Mouse (Mus musculus) hindbrain, embryonic 13.5 days (tissue): ENCODE measurements at regions not wholly inside any gene's neighbourhood (a gene's known extent, or its start where the extent isn't known, plus 50 kb on each side); places are given as distances from the start of the nearest gene placed in this dataset.

Experiments
- ATAC-seq: fragments of 200-750 bp; cut with Nextera tagmentation; 2 replicates; pipeline ENCODE4 v1.8.0; 2017; ENCODE audit warnings: moderate TSS enrichment; ENCODE audit not compliant: low FRiP score
- H3K27ac ChIP-seq: fragments of 300-500 bp; sonication (generic); 2 replicates; pipeline ENCODE4 v1.5.1; 2015; ENCODE audit warnings: inconsistent platforms, mild to moderate bottlenecking, moderate library complexity
- H3K27me3 ChIP-seq: fragments of 300-500 bp; sonication (generic); 2 replicates; pipeline ENCODE4 v1.6.1; 2015; ENCODE audit warnings: mild to moderate bottlenecking, inconsistent platforms
- H3K36me3 ChIP-seq: fragments of 300-500 bp; sonication (generic); 2 replicates; pipeline ENCODE4 v1.6.1; 2015; ENCODE audit warnings: mild to moderate bottlenecking, inconsistent platforms
- H3K4me1 ChIP-seq: fragments of 300-500 bp; sonication (generic); replicated peaks from 2 replicates; pipeline ENCODE4 v1.6.1; 2015; ENCODE audit warnings: inconsistent platforms
- H3K4me2 ChIP-seq: fragments of 300-500 bp; sonication (generic); 2 replicates; pipeline ENCODE4 v1.6.1; 2015; ENCODE audit warnings: inconsistent platforms, mild to moderate bottlenecking, moderate library complexity
- H3K4me3 ChIP-seq: fragments of 300-500 bp; sonication (generic); 2 replicates; pipeline ENCODE4 v1.5.1; 2015; ENCODE audit warnings: mild to moderate bottlenecking, inconsistent platforms
- H3K9ac ChIP-seq: fragments of 300-500 bp; sonication (generic); 2 replicates; pipeline ENCODE4 v1.6.1; 2015; ENCODE audit warnings: mild to moderate bottlenecking, inconsistent platforms
- H3K9me3 ChIP-seq: fragments of 300-500 bp; sonication (generic); 2 replicates; pipeline ENCODE4 v1.6.1; 2016; ENCODE audit warnings: inconsistent platforms
- WGBS: fragments of 180-500 bp; shearing (Covaris S2); methylation state at CpG from one replicate; pipeline ENCODE4 v1.1.7; 2015; 5-methylcytosine and 5-hydroxymethylcytosine counted together

DNA sequence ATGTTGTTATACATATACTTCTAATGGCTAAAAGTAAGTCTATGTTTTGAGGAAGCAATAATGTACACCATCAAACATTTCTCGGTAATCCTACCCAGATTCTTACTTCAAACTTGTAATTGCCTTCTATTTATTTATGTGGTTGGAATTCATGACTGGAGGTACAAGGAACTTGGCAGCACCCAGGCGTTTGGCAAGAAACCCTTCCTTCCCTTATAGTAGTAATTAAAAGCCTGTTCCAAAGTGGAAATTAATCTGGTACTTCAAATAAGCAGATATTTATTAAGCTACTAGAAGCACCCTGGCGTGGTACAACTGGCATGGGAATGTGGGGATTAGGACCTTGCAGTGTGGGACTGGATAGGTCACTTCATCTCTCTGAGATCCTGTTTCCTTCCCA is 322.9 kb upstream of the Rora start:
- 81% methylated on average over 3 of the region's 3 CpGs for WGBS

DNA sequence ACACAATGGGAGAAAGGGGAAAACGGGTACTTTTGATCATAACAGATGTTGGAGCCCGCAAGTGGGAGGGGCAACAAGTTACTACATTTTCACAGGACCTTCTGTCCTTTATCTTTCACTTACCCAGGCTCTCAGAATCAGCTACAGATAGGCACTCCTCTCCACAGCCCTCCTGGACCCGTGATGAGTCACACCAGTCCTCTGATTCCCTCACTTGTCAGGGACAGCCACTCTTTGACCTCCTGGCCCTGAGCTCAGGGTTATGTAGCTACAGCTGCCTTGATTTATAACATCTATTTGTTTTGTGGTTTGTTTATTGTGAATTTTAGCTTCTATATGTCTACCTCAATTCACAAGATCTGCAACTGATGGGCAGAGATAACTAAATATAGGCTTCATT is 312.7 kb upstream of the Rora start:
- Histone ChIP-seq H3K9ac (no peak overlapping the region), H3K4me1 (no peaks in the 10 kb centered on the region), H3K4me2 (no peak overlapping the region), H3K27ac (no peak overlapping the region), H3K36me3 (no peaks in the 10 kb centered on the region), H3K4me3 (no peak overlapping the region), H3K9me3 (no peaks in the 10 kb centered on the region), H3K27me3 (no peaks in the 10 kb centered on the region)
- 75% methylated on average over 3 of the region's 3 CpGs for whole genome bisulfite sequencing
- ATAC-seq: no peak

More for the DNA sequence above, 322.9 kb upstream of the Rora start:
- H3K36me3 ChIP-seq: no peaks in the 10 kb centered on the region
- H3K9me3 ChIP-seq: no peaks in the 10 kb centered on the region
- H3K4me3 ChIP-seq: no peak overlapping the region
- H3K9ac ChIP-seq: no peak overlapping the region
- H3K4me1 ChIP-seq: no peaks in the 10 kb centered on the region
- no peak overlapping the region for H3K4me2 ChIP-seq
- no peak overlapping the region for H3K27ac ChIP-seq
- ATAC-seq: no peak
- H3K27me3 ChIP-seq: no peaks in the 10 kb centered on the region

DNA sequence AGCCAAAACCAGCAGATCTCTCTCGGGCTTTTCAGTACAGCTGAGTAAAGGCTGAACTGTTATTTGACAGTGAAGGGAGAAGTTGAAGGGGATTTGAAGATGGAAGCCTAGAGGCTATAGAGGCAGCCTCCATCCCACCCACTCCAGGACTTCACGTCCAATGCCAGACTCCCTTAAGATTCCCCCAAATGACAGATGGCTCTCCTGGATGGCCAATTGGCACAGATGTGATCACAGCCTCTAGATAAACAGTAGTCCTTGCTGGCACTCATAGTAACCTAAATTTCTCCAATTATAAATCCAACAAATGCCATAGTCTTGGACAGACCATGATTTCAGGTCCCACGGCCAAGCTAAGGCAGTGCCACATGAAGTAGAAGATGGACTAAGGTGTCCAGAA is 312.1 kb upstream of the Rora start:
- WGBS: 88% methylated on average over 3 of the region's 3 CpGs
- Histone ChIP-seq H3K9me3 (no peaks in the 10 kb centered on the region), H3K27me3 (no peaks in the 10 kb centered on the region), H3K4me2 (no peak overlapping the region), H3K36me3 (no peaks in the 10 kb centered on the region), H3K9ac (no peak overlapping the region), H3K4me3 (no peak overlapping the region), H3K27ac (no peak overlapping the region), H3K4me1 (no peaks in the 10 kb centered on the region)
- no peak for ATAC-seq

DNA sequence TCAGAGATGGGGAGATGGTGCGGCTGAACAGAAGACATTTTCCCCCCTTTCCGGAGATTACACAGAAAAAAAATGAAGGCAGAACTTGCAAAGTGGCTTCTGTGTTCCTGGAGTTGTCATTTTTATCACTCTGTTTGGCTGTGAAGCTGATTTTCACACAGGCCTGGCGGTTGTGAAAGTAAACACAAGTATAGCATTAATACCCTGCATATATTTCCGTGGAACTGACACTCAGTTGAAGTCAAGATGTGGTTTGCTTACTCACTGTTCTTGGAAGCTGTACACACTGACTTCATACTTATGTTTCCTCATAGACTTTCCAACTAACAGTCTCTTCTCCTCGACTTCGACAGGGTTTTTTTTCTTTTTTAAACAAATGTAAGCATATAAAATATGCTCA is 306.2 kb upstream of the Rora start:
- no peak for ATAC-seq
- WGBS: 89% methylated on average over 6 of the region's 6 CpGs
- H3K4me2 ChIP-seq: no peak overlapping the region

GRCm38 (mm10) chr9:68351466-68351865 is 302.1 kb upstream of the Rora start:
- no peaks in the 10 kb centered on the region for H3K27me3 ChIP-seq
- no peak for ATAC-seq
- WGBS: 86% methylated on average over 4 of the region's 4 CpGs
- H3K4me1 ChIP-seq: no peaks in the 10 kb centered on the region
- H3K4me3 ChIP-seq: no peak overlapping the region
- H3K4me2 ChIP-seq: no peak overlapping the region
- H3K36me3 ChIP-seq: no peaks in the 10 kb centered on the region
- no peaks in the 10 kb centered on the region for H3K9me3 ChIP-seq
- H3K9ac ChIP-seq: no peak overlapping the region
- H3K27ac ChIP-seq: no peak overlapping the region

More for the DNA sequence above, 306.2 kb upstream of the Rora start:
- Histone ChIP-seq H3K9me3 (no peaks in the 10 kb centered on the region), H3K4me3 (no peak overlapping the region), H3K9ac (no peak overlapping the region), H3K4me1 (no peaks in the 10 kb centered on the region), H3K27ac (no peak overlapping the region), H3K27me3 (no peaks in the 10 kb centered on the region), H3K36me3 (no peaks in the 10 kb centered on the region)

DNA sequence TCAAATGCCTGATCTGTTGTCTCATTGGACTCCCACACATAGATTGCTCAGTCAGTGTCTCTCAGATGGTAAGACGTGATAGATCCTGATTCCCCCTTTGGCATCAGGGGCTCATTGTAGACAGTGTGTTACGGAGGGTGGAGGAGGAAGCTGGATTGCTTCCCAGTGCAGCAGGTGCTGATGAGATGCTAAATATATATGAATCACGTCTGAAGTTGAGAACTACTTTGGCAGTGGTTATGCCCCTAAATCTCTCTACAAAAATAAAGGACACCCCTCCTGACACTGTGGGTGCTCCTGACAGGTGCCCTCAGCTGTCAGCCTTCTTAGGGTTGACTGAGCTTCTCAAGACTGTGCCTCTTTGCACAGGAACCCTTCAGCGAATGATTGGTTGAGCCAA is 299.1 kb upstream of the Rora start:
- no peak for ATAC-seq
- Histone ChIP-seq H3K4me2 (no peak overlapping the region), H3K27me3 (no peaks in the 10 kb centered on the region), H3K27ac (no peak overlapping the region), H3K9ac (no peak overlapping the region), H3K9me3 (no peaks in the 10 kb centered on the region), H3K4me3 (no peak overlapping the region), H3K4me1 (peaks cover 3% of the 10 kb centered on the region; the same call in 1 of the 2 replicates), H3K36me3 (no peaks in the 10 kb centered on the region)
- WGBS: 85% methylated on average over 4 of the region's 4 CpGs

- H3K4me3 ChIP-seq: no peak overlapping the region
- no peaks in the 10 kb centered on the region for H3K9me3 ChIP-seq
- WGBS: 89% methylated on average over 4 of the region's 4 CpGs
- no peak for ATAC-seq
- no peak overlapping the region for H3K9ac ChIP-seq
- no peaks in the 10 kb centered on the region for H3K36me3 ChIP-seq
- no peak overlapping the region for H3K4me2 ChIP-seq
- H3K27ac ChIP-seq: no peak overlapping the region
- H3K27me3 ChIP-seq: no peaks in the 10 kb centered on the region
- peaks cover 3% of the 10 kb centered on the region; the same call in 1 of the 2 replicates for H3K4me1 ChIP-seq
These were observed 297.5 kb upstream of the Rora start for GRCm38 (mm10) chr9:68356078-68356477.

- WGBS: 63% methylated on average over 5 of the region's 5 CpGs
- ATAC-seq: no peak
- H3K36me3 ChIP-seq: no peaks in the 10 kb centered on the region
- no peaks in the 10 kb centered on the region for H3K27me3 ChIP-seq
- H3K4me2 ChIP-seq: no peak overlapping the region
- peaks cover 3% of the 10 kb centered on the region; the same call in 1 of the 2 replicates for H3K4me1 ChIP-seq
- no peak overlapping the region for H3K9ac ChIP-seq
- H3K4me3 ChIP-seq: no peak overlapping the region
- no peaks in the 10 kb centered on the region for H3K9me3 ChIP-seq
- H3K27ac ChIP-seq: no peak overlapping the region
These were observed 296.4 kb upstream of the Rora start for GRCm38 (mm10) chr9:68357231-68357630.

DNA sequence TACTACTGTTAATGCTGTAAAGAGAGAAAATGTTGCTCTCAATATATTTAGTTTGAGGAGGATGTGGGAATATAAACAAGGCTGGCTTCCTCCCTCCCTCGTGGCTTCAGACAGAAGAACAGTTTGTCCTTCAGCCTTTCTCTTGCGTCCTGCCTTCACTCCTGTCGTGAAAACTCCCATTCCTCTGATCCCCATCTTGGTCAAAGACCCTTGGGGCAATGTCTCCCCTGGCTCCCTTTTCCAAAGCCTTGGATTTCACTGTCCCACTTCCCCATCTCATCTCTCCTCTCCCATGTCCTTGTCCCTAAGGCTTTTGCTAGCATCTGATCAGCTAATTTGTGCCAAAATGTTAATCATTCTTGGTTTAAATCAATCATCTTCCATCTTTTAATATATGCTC is 286.6 kb upstream of the Rora start:
- 80% methylated on average over 3 of the region's 3 CpGs for WGBS
- H3K4me3 ChIP-seq: no peak overlapping the region

DNA sequence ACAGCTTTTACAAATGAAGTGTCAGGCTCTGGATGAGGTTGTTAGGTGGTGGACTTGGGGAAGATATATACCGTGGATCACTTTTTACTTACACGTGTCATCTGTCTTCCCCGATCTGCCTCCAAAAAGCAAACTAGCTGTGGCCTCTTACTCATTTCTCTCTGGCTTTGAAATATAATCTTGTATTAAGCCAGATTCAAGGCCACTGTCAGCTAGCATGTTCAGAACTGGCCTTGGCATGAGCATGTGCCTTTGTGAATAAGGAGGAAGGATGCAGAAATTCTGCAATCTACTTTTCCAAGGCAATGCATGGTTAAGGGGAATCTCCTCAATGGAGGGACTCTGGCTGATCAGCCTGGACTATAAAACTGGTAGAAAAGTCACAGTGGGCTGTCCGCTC is 286.0 kb upstream of the Rora start:
- H3K27me3 ChIP-seq: no peaks in the 10 kb centered on the region
- no peak for ATAC-seq
- H3K36me3 ChIP-seq: no peaks in the 10 kb centered on the region
- H3K4me3 ChIP-seq: no peak overlapping the region
- H3K9me3 ChIP-seq: no peaks in the 10 kb centered on the region
- no peak overlapping the region for H3K9ac ChIP-seq
- no peaks in the 10 kb centered on the region for H3K4me1 ChIP-seq
- H3K27ac ChIP-seq: no peak overlapping the region
- H3K4me2 ChIP-seq: no peak overlapping the region
- WGBS: 92% methylated on average over 4 of the region's 4 CpGs

More for the DNA sequence above, 286.6 kb upstream of the Rora start:
- H3K9ac ChIP-seq: no peak overlapping the region
- H3K4me1 ChIP-seq: no peaks in the 10 kb centered on the region
- no peak for ATAC-seq
- H3K9me3 ChIP-seq: no peaks in the 10 kb centered on the region
- H3K27me3 ChIP-seq: no peaks in the 10 kb centered on the region
- H3K36me3 ChIP-seq: no peaks in the 10 kb centered on the region
- H3K4me2 ChIP-seq: no peak overlapping the region
- no peak overlapping the region for H3K27ac ChIP-seq

DNA sequence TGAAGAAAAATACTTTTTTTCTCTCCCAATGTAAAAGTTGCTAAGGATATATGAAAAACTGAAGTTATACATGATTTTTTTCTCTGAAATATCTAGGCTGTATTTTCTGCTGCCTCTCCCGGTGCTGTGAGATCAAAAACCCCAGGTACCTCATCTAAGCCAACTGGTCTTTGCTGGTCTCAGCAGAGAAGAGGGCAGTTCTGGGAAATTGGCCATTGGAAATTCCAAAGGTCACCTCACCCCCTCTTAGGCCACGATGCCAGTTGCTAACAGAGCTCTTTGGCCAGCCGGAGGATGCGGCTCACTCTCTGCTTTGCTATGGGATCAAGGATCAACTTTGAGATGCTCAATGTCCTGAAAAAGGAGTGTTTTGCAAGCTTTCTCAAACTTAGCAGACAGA is 280.9 kb upstream of the Rora start:
- H3K27ac ChIP-seq: no peak overlapping the region

DNA sequence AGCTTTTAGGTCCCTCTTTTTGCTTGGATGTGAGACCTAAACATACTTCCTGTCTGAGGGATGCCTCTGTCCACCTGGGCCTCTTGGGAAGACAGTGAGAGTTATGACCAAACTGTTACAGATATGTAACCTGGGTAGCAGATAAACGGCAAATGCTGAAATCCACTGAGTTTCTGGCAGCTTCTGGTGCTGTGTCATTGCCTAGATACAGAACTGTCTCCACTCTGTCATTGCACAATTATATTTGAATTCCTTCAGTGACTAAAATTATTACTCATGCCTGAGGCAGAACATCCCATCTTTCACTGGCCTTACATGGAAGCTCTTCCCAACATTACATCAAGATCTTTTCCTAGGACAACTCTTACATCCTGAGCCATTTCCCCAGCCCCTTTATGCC is 277.4 kb upstream of the Rora start:
- H3K4me3 ChIP-seq: no peak overlapping the region
- H3K27me3 ChIP-seq: no peaks in the 10 kb centered on the region
- H3K4me1 ChIP-seq: no peaks in the 10 kb centered on the region
- H3K36me3 ChIP-seq: no peaks in the 10 kb centered on the region
- H3K9me3 ChIP-seq: no peaks in the 10 kb centered on the region
- ATAC-seq: no peak
- 86% methylated on average over 1 of the region's 1 CpGs for WGBS
- no peak overlapping the region for H3K4me2 ChIP-seq
- no peak overlapping the region for H3K9ac ChIP-seq
- H3K27ac ChIP-seq: no peak overlapping the region

More for the DNA sequence above, 280.9 kb upstream of the Rora start:
- H3K4me2 ChIP-seq: no peak overlapping the region
- H3K9me3 ChIP-seq: no peaks in the 10 kb centered on the region
- H3K4me1 ChIP-seq: no peaks in the 10 kb centered on the region
- no peak for ATAC-seq
- H3K36me3 ChIP-seq: no peaks in the 10 kb centered on the region
- H3K9ac ChIP-seq: no peak overlapping the region
- H3K4me3 ChIP-seq: no peak overlapping the region
- 81% methylated on average over 4 of the region's 4 CpGs for WGBS
- no peaks in the 10 kb centered on the region for H3K27me3 ChIP-seq

DNA sequence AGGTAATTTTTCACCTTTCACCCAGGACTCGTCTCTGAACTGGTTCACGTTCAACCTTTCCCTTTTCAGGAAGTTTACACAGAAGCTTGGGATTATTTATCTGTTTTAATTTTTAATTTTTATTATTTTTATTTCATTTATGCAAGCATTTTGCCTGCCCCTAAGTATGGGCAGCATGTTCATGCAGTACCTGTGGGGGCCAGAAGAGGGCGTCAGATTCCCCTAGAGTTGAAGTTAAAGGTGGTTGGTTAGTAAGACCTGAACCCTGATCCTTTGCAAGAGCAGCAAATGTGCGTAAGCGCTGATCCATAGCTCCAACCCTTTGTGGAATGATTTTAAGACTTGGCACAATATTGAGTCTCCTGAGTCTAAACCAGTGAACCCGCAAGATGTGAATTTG is 271.7 kb upstream of the Rora start:
- Histone ChIP-seq H3K27ac (no peak overlapping the region), H3K36me3 (no peaks in the 10 kb centered on the region), H3K9ac (no peak overlapping the region), H3K4me2 (no peak overlapping the region), H3K27me3 (no peaks in the 10 kb centered on the region), H3K4me3 (no peak overlapping the region), H3K4me1 (no peaks in the 10 kb centered on the region), H3K9me3 (no peaks in the 10 kb centered on the region)
- no peak for ATAC-seq
- WGBS: 82% methylated on average over 6 of the region's 6 CpGs

DNA sequence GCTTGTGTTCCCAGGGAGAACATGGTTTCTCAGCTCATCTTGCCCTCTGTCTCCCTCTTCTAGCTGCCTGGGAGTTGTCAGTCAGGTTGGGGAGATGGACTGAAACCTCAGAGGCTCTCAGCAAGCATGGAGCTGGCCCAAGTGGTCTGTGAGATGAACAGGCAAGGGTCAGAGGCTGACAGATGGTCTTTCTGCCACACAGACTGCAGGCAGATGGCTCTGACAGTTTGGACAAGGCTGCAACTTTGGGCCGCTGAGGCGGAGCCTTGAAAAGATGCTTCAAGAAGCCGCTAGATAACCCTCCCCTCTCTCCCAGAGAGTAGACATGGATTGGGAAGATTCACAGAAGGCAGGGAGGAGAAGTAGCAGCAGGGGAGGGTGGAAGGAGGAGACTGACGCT is 252.7 kb upstream of the Rora start:
- no peak overlapping the region for H3K27ac ChIP-seq
- no peaks in the 10 kb centered on the region; the same call in 1 of the 2 replicates for H3K4me1 ChIP-seq
- no peaks in the 10 kb centered on the region for H3K9me3 ChIP-seq
- H3K4me3 ChIP-seq: no peak overlapping the region
- no peak overlapping the region for H3K4me2 ChIP-seq
- H3K27me3 ChIP-seq: no peaks in the 10 kb centered on the region
- H3K36me3 ChIP-seq: no peaks in the 10 kb centered on the region
- no peak overlapping the region for H3K9ac ChIP-seq
- no peak for ATAC-seq
- WGBS: 61% methylated on average over 4 of the region's 4 CpGs
